Mouse (Mus musculus) C2C12 (cell line): Measurements from ENCODE around the gene Ppp2r3a.

Experiments
- CTCF ChIP-seq: IDR thresholded peaks from one replicate; pipeline ENCODE4 v1.5.1; 2011; ENCODE audit not compliant: control insufficient read depth, insufficient read depth, insufficient read length
- FOSL1 ChIP-seq: IDR thresholded peaks from one replicate; pipeline ENCODE4 v1.8.0; 2011; ENCODE audit warnings: mild to moderate bottlenecking, low read length; ENCODE audit not compliant: poor library complexity, insufficient read depth, severe bottlenecking

- TF ChIP-seq CTCF: no peak
- TF ChIP-seq FOSL1: no peak
Measured at GRCm38 (mm10) chr9:101198261-101198660, 53.3 kb downstream of the Ppp2r3a start.
